Mouse (Mus musculus) midbrain, postnatal 0 days (tissue): Measurements from ENCODE around the gene Dimt1. TPM values are rescaled to one million over a fixed set of nuclear protein-coding genes. Genes with fewer than 3 reads are reported as not detected.
"Not testable (repeated sequence)": the region's sequence is repeated elsewhere in the genome, so short reads cannot be mapped to it uniquely, and the experiment has no call there.

Experiments used
- ATAC-seq: fragments of 200-750 bp; cut with Nextera tagmentation; 2 replicates; pipeline ENCODE4 v1.8.0; 2017; ENCODE audit warnings: moderate number of reproducible peaks, mild to moderate bottlenecking, moderate TSS enrichment, moderate library complexity; ENCODE audit not compliant: low FRiP score
- DNase-seq: peaks from one replicate; pipeline ENCODE4 v3.0.0-alpha.2; 2015; ENCODE audit warnings: low spot score
- H3K27ac ChIP-seq: fragments of 300-500 bp; sonication (generic); 2 replicates; pipeline ENCODE4 v1.5.1; 2014; ENCODE audit warnings: low read depth, mild to moderate bottlenecking, low read length, mixed read lengths
- H3K27me3 ChIP-seq: fragments of 300-500 bp; sonication (generic); 2 replicates; pipeline ENCODE4 v1.6.1; 2014; ENCODE audit warnings: low read length, control low read depth, mixed read lengths; ENCODE audit not compliant: insufficient read depth
- H3K36me3 ChIP-seq: fragments of 300-500 bp; sonication (generic); 2 replicates; pipeline ENCODE4 v1.6.1; 2014; ENCODE audit warnings: low read length, control low read depth, mixed read lengths; ENCODE audit not compliant: insufficient read depth
- H3K4me1 ChIP-seq: fragments of 300-500 bp; sonication (generic); 2 replicates; pipeline ENCODE4 v1.6.1; 2014; ENCODE audit warnings: mild to moderate bottlenecking, control low read depth, antibody characterized with exemption, low read length, mixed read lengths; ENCODE audit not compliant: insufficient read depth
- H3K4me2 ChIP-seq: fragments of 300-500 bp; sonication (generic); 2 replicates; pipeline ENCODE4 v1.6.1; 2014; ENCODE audit warnings: low read depth, mild to moderate bottlenecking, low read length, mixed read lengths; ENCODE audit not compliant: poor library complexity, severe bottlenecking
- H3K4me3 ChIP-seq: fragments of 300-500 bp; sonication (generic); 2 replicates; pipeline ENCODE4 v1.5.1; 2014; ENCODE audit warnings: low read depth, mild to moderate bottlenecking, low read length, moderate library complexity
- H3K9ac ChIP-seq: fragments of 300-500 bp; sonication (generic); replicated peaks from 2 replicates; pipeline ENCODE4 v1.6.1; 2014; ENCODE audit warnings: mild to moderate bottlenecking, low read length, moderate library complexity, mixed read lengths; ENCODE audit not compliant: poor library complexity, severe bottlenecking
- H3K9me3 ChIP-seq: fragments of 300-500 bp; sonication (generic); 2 replicates; pipeline ENCODE4 v1.6.1; 2016; ENCODE audit warnings: low read length, control low read depth
- CTCF ChIP-seq: IDR thresholded peaks from 2 replicates; pipeline ENCODE4 v1.5.1; 2016; ENCODE audit warnings: antibody characterized with exemption, mild to moderate bottlenecking
- WGBS: fragments of 180-500 bp; shearing (Covaris S2); extraction: QIAGEN DNeasy Blood & Tissue Kit; methylation state at CpG from one replicate; pipeline ENCODE4 v1.1.7; 2014; 5-methylcytosine and 5-hydroxymethylcytosine counted together
- polyA plus RNA-seq: library from polyadenylated mRNA; unstranded; fragments of >200 nt; fragmentation: Nextera tagmentation; extraction: Ambion mirVana; gene quantifications from 2 replicates; pipeline ENCODE4 v1.2.1, GENCODE M21; 2015
- total RNA-seq: library from RNA; depleted of rRNA; stranded (reverse); fragments of >200 nt; gene quantifications from 2 replicates; pipeline ENCODE4 v1.2.3, GENCODE M21; 2014; rRNA removed

The Dimt1 gene
- total RNA-seq: 16.0 and 23.4 TPM in 2 replicates
- polyA plus RNA-seq: 29.7 TPM in 2 replicates

- H3K9me3 ChIP-seq: no peaks in the 10 kb centered on the region
- under 1% methylated on average over 65 of the region's 68 CpGs for WGBS
- DNase-seq (peak; percentile 97), ATAC-seq (peak; percentile 98)
- TF ChIP-seq CTCF: no peak
- H3K4me2 ChIP-seq: peak within 1 kb of the TSS; percentile 68
- H3K36me3 ChIP-seq: peaks cover 14% of the 10 kb centered on the region; the same call in 1 of the 2 replicates
- peak within 1 kb of the TSS; percentile 90 for H3K9ac ChIP-seq
- peaks cover 6% of the 10 kb centered on the region; the same call in 1 of the 2 replicates for H3K4me1 ChIP-seq
- peak within 1 kb of the TSS; percentile 70 for H3K27ac ChIP-seq
- H3K27me3 ChIP-seq: no peaks in the 10 kb centered on the region
- H3K4me3 ChIP-seq: peak within 1 kb of the TSS; percentile 92
Measured at GRCm38 (mm10) chr13:106946594-106947540, at the start of gene Dimt1. Gene Dimt1, plus strand, starts transcription at chr13:106947127.

GRCm38 (mm10) chr13:106904637-106905036 is 42.3 kb upstream of the Dimt1 start:
- DNase-seq: no peak
- 95% methylated on average over 3 of the region's 3 CpGs for WGBS
- Histone ChIP-seq H3K4me3 (no peak overlapping the region), H3K4me2 (no peak overlapping the region), H3K27me3 (no peaks in the 10 kb centered on the region), H3K9me3 (no peaks in the 10 kb centered on the region), H3K4me1 (no peaks in the 10 kb centered on the region), H3K27ac (no peak overlapping the region), H3K36me3 (peaks cover 29% of the 10 kb centered on the region), H3K9ac (no peak overlapping the region)
- no peak for TF ChIP-seq CTCF
- ATAC-seq: no peak

GRCm38 (mm10) chr13:106905154-106905553 is 41.8 kb upstream of the Dimt1 start:
- not testable (repeated sequence) for H3K27ac ChIP-seq, H3K9ac ChIP-seq, DNase-seq, ATAC-seq, H3K9me3 ChIP-seq, H3K4me3 ChIP-seq, H3K4me2 ChIP-seq, H3K4me1 ChIP-seq, H3K27me3 ChIP-seq
- peaks cover 29% of the 10 kb centered on the region for H3K36me3 ChIP-seq
- 94% methylated on average over 6 of the region's 6 CpGs for WGBS

GRCm38 (mm10) chr13:106907273-106907672 is 39.7 kb upstream of the Dimt1 start:
- Histone ChIP-seq H3K4me2 (no peak overlapping the region), H3K4me3 (no peak overlapping the region), H3K4me1 (no peaks in the 10 kb centered on the region), H3K9me3 (no peaks in the 10 kb centered on the region), H3K9ac (no peak overlapping the region), H3K27ac (no peak overlapping the region), H3K36me3 (peaks cover 27% of the 10 kb centered on the region), H3K27me3 (no peaks in the 10 kb centered on the region)
- DNase-seq (no peak), ATAC-seq (no peak; the same call in 1 of the 2 replicates)
- 97% methylated on average over 4 of the region's 4 CpGs for WGBS
- TF ChIP-seq CTCF: no peak

- Histone ChIP-seq H3K36me3 (peaks cover 27% of the 10 kb centered on the region), H3K9ac (no peak overlapping the region), H3K9me3 (no peaks in the 10 kb centered on the region), H3K4me2 (no peak overlapping the region), H3K4me3 (no peak overlapping the region), H3K27ac (no peak overlapping the region), H3K27me3 (no peaks in the 10 kb centered on the region), H3K4me1 (no peaks in the 10 kb centered on the region)
- no peak for ATAC-seq
- TF ChIP-seq CTCF: no peak
- no peak for DNase-seq
- 97% methylated on average over 10 of the region's 10 CpGs for WGBS
Measured at GRCm38 (mm10) chr13:106910096-106910495, 36.8 kb upstream of the Dimt1 start.

- Histone ChIP-seq H3K9me3 (no peaks in the 10 kb centered on the region), H3K27me3 (no peaks in the 10 kb centered on the region), H3K4me3 (no peak overlapping the region), H3K4me1 (no peaks in the 10 kb centered on the region), H3K9ac (no peak overlapping the region), H3K36me3 (peaks cover 7% of the 10 kb centered on the region), H3K27ac (no peak overlapping the region), H3K4me2 (no peak overlapping the region)
- TF ChIP-seq CTCF: no peak
- DNase-seq (no peak), ATAC-seq (no peak)
- WGBS: 84% methylated on average over 3 of the region's 3 CpGs
Measured at GRCm38 (mm10) chr13:106913125-106913736, 33.7 kb upstream of the Dimt1 start.
